Mouse (Mus musculus): ENCODE measurements around the gene Rpn1.

Gene Rpn1

DNA sequence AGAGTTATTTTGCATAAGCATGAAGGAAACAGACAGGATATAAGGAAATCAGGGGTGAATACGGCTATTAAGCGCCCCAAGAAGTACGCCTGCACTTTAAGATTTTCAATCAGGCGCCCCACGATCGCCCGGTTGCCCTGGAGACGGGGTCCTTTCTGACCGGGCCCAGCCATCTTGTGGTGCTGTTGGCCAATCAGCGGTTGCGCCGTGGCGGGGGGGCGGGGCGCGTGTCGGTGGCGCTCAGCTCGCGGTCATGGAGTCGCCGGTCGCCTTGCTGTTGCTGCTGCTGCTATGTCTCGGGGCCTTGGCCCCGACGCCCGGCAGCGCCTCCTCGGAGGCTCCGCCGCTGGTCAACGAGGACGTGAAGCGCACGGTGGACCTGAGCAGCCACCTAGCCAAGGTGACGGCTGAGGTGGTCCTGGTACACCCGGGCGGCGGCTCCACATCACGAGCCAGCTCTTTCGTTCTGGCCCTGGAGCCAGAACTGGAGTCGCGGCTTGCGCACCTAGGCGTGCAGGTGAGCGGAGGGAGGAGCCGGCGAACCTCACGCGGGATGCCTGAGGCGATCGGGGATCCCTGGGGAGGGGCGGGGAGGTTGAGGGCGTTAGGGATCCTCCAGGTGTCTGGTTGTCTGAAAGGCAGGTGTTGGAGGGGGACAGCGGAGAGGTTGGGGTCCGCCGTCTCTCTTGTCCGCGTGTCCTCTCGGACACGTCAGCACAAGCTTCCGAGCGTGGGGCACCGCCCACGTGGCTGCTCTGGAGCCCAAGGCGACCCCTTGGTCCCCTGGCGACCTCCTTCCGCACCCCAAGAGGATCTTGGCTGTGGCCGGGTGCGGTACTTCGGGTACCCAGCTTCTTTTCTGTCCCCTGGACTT, at the start of gene Rpn1:
Gene Rpn1, plus strand, starts transcription at position 205 of the 874 bp plus-strand sequence.
- CTCF ChIA-PET: interaction anchor here (0.6 to 1.4 kb wide), 2 partner anchors 11 to 39 kb away, joined by 3 to 4 read pairs; partner anchors contain the start of gene Rab7

DNA sequence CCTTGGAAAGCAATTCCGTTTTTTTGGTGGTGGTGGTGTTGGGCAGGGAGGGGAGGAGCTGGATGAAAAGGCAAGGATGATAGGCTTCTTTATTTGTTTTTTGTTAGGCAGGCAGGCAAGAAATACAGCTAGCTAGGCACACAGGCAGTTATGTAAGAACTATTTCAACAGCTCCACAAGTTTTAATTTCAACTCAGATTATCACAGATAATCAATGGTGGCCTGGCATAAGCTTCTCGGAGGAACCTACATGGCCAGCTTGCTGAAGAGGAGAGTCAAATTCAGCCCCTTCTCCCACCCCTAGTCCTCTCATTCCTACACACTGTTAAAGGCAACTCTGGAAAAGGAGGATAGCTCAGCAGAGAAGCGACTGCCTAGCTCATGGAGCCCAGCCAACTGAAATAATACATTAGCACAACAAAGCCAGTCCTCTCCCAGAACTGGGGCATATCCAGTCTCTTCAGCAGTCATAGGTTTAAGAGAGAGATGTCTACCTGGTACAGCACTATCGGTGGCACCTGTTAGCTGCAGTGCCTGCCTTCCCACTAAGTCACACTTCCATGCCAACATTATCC, 46.7 kb upstream of the Rpn1 start:
- CTCF ChIA-PET: no interaction called here

DNA sequence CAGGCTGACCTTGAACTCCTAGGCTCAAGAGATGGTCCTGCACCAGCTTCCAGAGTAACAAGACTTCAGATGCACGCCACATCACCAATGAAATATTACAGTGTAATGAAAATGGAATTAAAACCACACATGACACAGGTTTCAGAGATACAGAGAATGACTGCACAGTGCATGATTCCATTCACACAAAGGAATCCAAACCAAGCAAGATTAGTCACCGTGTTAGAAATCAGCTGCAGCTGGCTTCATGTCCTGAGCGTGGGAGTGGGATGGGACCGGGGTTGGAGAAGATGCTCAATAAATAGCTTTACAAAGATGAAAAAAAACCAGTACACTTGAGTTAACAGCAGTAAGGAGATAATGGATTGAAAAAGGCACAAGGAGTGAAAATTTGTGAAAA, 44.9 kb upstream of the Rpn1 start:
- CTCF ChIA-PET: no interaction called here

DNA sequence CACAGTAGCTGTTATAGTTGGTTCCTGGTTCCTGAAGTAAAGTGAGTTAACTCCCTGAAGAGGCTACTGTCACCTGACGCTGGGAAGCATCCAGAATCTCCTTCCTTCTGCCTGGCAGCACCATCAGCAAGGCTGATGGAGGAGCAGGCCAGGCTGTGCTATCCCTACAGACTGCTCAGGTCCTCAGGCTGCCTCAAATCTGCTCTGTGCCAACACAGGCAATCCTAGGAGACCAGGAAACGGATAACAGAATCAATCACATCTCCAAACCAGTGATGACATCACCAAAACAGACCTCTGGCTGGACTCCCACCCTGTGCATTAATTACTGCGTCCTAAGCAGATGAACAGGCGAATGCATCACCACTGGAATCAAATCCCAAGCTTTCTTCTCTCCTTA, 43.1 kb upstream of the Rpn1 start:
- CTCF ChIA-PET: no interaction called here

DNA sequence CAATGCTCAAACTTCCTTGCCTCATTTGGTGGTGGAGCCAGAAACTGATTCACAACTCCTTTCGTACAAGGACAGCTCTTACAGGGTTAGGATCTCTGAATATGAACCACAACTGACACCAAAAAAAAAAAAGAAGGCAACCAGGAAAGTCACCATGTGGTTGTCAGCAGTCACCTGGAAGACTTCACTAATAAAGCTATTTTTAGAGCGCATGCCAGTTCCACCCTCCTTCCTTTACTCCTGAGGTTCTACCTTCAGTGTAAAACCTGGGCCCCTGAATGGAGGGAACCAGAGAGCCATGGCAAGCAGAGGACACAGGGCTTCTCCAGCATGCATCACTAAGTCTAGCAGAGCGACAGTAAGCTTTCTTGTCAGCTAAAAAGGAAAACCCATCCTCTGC, 41.9 kb upstream of the Rpn1 start:
- CTCF ChIA-PET: no interaction called here

DNA sequence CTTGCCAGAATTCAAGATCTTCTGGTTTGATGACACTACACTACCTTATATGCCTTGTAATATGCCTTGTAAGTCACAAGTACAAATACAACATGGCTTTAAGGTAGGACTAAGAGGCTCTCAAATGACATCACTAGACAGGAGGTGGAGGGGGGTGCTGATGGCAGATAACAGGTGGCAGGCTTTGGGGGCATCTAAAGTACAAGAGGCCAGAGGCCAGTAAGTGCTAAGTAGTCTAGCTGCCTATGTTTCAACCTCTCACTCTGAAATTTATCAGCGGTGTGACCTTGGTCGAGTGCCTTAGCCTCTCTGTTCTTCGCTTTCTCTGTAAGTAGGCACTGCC, 40.1 kb upstream of the Rpn1 start:
- CTCF ChIA-PET: interaction anchor here (0.9 to 1.3 kb wide), 2 partner anchors 31 to 61 kb away, joined by 4 to 5 read pairs; no protein-coding TSS in a partner anchor

DNA sequence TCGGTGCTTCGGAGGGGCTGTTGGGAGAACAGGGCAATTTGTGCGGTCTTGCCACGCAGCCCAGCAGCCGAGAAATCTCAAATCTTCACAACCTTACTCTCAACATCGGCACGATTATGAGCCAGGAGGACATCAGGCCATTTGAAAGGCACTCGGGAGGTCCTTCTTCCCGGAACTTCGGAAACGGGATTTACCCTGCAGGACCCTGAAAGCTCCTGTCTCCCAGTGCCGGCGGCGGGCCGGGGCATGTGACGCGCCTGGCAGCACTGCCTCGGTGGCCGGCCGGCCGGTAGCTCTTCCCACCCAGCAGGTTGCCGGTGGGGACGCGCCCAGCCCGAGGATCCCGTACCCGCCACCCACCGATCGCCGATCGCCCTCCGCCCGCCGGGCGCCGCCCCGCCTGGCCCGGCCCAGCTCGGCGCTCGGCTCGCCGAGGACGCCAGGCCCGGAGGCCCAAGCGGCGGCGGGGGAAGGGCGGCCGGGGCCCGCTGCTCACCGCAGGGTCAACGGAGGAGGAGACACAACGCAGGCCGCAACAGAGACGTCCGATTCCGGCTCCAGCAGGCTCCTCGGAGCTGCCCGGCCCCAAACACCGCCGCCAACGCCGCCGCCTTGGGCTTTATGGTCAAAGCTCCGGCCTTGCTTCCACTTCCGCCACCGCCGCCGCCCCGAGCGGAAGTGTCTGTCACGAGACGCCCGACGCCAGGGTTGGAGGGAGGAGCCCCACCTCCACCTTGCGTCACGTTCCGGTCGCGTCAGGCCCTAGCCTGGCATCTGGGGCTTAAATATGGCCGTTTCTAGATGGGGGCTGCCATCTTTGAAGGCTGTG, 39.5 kb upstream of the Rpn1 start, which contains the start of gene Rab7:
Gene Rab7, minus strand, starts transcription at position 694 of the 829 bp plus-strand sequence.
- CTCF ChIA-PET: interaction anchor here (0.6 to 1.3 kb wide), 5 partner anchors 10 to 61 kb away, joined by 3 to 5 read pairs (median 4); no protein-coding TSS in a partner anchor

DNA sequence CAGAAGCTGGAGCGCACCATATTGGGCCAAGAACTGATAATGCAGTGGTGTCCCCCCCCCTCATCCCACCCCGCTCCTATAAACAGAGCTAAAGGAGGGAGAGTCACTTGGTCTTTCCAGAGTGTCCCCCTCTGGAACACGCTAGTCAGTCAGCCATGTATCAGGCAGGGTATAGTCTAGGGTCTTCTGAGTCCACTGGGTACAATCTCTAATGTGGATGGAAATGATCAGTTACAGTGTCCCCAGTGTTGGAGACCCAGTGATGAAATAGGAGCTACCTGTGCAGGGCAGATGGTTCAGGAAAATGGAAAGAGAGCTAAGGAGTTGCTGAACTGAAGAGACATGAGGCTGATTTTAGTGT, 38.9 kb upstream of the Rpn1 start:
- CTCF ChIA-PET: interaction anchor here (0.6 to 1.3 kb wide), 5 partner anchors 11 to 1035 kb away, joined by 3 to 5 read pairs (median 3); no protein-coding TSS in a partner anchor

DNA sequence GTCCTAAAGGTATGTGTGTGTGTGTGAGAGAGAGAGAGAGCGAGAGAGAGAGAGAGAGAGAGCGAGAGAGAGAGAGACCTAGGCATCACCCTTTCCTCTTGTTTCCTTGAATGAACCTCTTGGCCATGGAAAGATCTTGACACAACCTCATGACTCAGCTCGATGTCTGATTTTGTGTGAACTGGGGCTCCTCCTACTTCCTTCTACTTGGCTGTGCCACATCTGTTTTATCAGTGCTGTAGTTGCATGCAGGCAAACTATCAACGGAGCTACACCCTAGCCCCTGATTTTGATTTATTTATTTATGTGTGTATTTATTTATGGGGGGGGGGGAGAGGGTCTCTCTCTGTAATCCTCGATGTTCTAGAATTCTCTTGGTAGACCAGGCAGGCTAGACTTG, 36.4 kb upstream of the Rpn1 start:
- CTCF ChIA-PET: interaction anchor here (0.9 kb wide), 1 partner anchor 14 kb away, joined by 4 read pairs; no protein-coding TSS in a partner anchor

DNA sequence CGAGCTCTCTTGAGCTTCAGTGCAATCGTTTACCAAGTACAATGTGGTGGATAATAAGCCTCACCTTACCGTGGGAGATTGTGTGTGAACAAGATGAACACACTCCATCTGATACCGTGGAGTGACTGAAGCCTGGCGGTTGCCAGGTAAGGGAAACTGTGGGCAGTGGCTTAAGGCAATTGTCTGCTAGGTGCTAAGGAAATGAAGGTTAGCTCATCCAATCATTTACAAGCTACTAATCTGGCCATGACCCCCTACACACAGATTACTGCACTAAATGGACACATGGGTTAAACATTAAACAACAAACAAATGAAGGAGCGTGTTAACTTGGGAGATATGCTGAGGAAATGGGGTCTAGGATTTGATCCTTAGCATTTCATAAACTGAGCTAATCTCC, 35.3 kb upstream of the Rpn1 start:
- CTCF ChIA-PET: no interaction called here

DNA sequence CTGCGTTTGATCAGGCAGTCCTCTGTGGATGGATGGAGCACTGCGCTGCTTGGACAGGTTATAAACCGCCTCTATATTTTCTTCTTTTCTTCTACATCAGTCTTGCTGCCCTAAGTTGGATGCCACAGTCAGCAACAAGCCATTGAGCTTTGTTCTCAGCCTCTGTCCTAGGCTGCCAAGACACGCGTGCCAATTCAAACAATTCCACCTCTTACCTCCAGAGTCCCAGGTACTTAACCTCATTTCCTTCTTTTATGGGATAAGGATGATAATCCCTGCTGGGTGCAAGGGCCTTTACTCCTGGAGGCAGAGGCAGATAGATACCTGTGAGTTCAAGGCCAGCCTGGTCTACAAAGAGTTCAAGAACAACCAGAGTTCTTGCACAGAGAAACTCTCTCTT, 33.1 kb upstream of the Rpn1 start:
- CTCF ChIA-PET: no interaction called here

DNA sequence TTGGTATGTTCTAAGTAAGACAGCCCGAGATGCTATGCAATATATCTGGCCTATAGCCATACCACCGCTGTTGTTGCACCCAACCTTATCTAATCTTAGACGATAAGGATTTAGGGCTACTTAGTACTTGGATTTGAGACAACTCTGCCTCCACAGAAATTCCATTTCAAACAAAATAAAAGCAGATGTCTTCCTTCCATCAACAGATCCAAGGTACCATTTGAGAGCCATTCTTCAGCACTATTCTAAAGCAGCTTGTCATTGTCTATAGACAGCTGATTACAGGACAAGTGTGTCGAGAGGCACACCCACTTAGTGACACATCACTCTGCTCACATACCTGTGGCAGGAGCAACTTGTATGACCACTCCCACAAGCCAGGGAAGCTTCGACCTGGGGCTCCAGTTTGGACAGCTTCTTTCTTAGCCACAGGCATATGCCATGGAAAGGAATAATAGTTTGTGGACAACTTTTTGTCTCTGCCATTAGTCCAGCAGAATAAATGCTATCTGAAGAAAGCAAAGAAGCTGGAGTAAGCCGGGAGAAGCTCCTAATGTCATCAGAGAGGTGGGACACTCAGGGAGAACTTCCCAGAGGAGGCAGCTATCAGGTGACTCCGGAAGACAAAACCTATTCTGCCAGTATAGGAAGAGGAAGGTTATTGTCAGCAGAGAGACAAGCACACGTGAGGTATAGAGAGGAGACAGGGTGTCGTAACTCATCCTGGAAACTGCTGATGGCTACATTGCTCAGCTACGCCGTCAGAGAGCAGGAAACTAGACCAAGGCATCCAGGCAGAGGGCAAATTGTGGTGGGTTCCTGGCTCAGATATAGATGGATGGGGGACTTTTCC, 30.8 kb upstream of the Rpn1 start:
- CTCF ChIA-PET: no interaction called here

DNA sequence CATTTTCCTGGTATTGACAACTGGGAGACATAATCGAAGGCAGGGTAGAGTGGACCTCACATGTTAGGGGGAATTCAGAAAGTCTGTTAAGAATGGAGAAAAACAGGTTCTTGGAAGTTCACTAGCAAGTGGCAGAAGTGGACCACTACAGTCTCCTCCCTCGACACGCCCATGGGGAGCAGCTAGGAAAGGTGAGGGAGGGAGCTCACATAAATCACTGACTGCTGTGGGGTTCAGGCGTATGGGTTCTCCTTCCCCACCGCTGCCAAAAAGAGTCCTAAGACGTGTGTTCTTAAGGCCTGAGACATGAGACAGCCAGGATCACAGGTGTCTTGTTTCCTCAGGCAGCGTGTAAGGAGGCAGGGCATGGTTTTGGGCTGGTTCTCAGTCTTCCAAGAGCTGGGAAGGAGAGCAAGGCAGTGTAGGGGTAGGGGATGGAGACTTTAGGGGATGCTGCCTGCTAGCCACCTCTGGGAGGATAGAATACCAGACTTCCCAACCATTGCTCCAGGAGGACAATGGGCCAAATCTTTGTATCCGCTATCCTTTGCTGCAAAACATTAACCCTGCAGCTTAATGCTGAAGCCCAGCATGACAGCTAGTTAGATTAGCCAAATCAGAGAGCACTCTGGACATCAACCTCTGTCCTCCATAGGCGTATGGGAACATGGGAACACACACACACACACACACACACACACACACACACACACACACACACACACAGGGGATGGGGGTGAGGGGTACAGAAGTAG, 30.0 kb upstream of the Rpn1 start:
- CTCF ChIA-PET: no interaction called here

DNA sequence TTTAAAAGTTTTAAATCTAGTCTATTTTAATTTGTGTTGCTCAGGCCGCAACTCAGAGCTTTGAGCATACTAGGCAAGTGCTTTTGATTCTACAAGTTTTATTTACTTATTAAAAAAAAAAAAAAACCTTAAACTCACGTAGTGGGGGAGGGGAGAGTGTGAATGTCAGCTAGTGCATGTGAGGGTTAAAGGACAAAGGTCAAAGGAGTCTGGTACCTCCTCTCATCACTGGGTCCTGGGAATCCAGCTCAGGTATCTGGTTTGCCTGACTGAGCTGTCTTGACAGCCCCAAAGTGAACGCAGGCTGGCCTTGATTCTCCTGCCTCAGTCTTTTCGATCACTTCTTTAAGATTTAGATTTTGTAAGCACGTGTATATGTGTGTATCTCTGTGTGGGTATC, 28.6 kb upstream of the Rpn1 start:
- CTCF ChIA-PET: no interaction called here

DNA sequence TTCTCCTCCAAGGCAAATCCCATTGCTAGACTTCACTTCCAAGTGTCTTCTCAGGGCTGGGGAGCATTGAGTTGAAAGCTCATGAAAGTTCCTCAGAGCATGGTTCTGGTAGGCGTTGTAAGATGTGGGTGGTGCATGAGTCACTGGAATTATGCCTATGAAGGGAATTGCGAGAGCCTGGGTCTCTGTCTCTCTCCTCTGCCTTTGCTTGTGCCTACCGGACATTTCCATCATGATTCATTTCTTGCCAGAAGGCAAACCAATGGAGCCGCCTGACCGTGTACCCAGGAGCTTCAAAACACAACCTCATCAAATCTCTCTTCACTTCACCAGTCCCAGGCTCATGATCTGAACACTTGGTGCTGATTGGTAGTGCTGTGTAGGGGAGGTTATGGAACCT, 27.4 kb upstream of the Rpn1 start:
- CTCF ChIA-PET: no interaction called here

DNA sequence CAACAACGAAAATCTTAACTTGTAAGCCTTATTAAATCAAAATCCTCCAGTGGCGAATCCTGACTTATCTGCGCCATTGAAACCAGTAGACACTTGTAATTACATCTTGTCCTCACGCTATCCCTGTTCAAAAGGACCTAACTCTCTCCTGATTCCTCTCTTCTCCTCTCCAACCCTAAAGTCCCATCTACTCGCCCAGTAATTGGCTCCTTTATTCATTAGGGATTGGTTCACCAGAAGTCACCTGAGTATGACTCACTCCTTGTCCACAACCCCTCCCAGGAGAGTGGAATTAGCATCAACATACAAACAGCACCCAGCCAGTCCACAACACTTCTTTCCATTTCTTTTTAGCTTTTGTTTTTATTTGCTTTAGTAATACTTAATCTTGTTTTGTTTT, 24.4 kb upstream of the Rpn1 start:
- CTCF ChIA-PET: no interaction called here

DNA sequence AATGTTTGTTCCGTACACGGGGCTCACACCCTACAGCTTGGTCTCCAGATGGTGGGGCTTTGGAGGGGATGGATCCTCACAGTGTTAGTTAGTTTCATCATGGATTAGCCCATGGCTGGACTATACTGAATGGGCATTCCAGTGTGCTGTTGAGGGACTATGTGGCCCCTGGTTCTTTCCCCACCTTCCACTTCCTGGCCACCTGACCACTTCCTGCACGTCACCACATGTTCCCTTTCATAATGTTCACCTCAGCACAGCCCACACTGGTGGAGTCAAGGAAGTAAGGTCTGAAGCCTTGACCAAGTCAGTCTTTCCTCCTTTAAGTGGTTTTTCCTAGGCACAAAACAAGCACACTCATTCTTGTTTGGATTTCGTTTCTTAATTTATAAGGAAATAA, 23.7 kb upstream of the Rpn1 start:
- CTCF ChIA-PET: no interaction called here

DNA sequence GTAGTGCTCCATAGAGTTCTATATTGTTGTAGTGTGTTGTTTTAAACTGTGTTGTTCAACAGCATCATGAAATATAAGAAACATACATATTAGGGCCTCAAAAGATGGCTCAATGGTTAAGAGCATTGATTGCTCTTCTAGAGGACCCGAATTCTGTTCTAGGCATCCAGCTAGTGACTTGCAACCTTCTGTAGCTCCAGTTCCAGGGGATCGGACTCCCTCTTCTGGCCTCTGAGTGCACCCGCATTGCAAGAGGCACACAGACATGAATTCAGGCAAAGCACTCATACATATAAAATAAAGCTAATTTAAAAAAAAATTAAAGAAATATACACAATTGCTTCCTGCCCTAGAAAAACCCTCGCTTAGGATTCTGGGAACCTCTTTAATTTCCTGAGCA, 22.9 kb upstream of the Rpn1 start:
- CTCF ChIA-PET: interaction anchor here (0.7 to 1.7 kb wide), 2 partner anchors 9 to 14 kb away, joined by 3 to 4 read pairs; no protein-coding TSS in a partner anchor

DNA sequence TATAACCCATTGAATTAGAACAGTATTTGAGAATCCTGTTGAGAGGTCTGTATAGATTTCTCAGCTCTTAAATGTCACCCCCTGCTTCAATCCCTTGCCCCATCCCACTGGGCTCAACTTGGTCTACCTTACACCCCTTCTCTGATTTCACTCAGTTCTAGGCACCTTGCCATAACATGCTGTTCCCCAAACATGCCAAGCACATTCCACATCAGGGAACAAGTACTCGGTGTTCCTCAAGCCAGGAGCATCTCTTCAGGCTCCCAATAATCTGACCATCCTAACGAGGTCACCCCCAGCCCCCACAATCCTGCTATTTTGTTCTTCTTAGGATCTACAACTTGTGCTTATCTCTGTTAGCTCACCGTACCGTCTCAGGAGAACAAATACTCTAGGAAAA, 21.9 kb upstream of the Rpn1 start:
- CTCF ChIA-PET: interaction anchor here (1.7 kb wide), 1 partner anchor 15 kb away, joined by 4 read pairs; no protein-coding TSS in a partner anchor

DNA sequence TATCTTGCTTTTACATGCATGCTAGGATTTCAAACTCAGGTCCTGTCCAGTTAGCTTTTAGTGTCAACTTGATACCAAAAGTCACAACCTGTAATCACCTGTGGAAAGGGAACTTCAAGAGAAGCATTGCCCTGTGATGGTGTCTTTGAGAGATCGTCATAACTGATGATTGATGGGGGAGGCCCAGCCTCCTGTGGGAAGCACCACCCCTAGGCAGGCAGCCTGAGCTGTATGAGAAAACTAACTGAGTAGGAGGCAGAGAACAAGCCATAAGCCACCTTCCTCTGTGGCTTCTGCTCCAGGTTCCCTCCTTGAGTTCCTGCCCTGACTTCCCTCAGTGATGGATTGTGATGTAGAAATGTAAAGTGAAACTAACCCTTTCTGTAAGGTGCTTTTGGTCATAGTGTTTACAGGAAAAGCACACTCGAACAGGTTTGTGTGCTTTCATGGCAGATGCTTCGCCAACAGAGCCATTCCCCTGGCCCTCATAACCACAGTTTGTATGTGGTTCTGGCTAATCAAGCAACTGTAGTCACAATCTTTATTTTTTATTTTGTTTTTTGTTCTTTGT, 20.1 kb upstream of the Rpn1 start:
- CTCF ChIA-PET: interaction anchor here (0.6 kb wide), 1 partner anchor 178 kb away, joined by 3 read pairs; no protein-coding TSS in a partner anchor
